Mouse (Mus musculus): ENCODE data around the gene Trim14. TPM values are rescaled to one million over a fixed set of nuclear protein-coding genes. Genes with fewer than 3 reads are reported as not detected.
"Not testable (repeated sequence)": the region's sequence is repeated elsewhere in the genome, so short reads cannot be mapped to it uniquely, and the experiment has no call there.

The Trim14 gene
- 0.93 and 0.96 TPM in 2 replicates for polyA plus RNA-seq (2015; fragmentation: Nextera tagmentation; extraction: Ambion mirVana)

DNA sequence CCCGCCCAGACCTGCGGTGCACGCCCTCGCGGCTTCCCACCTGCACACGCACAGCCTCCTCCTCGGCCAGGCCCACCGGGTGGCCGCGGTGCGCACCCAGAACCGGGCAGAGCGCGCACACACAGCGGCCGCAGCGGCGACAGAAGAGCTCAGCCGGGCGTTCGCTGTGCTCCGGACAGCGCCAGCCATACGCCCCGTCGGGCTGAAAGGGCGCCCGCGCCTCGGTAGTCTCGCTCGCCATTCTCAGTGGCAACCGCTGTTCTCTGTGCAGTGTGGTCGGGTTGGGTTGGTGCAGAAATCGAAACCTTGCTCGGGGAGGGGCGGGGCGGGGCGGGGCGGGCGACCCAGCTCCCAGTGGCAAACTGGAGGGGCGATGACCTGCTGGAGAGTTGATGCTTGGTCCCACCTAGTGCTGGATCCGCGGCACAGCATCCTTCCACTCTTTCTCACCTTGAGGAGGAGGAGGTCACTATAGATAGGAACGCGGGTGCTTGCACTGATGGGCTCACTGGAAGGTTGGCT lies at the start of gene Trim14:
Gene Trim14 (minus strand): TSS at position 302 of the 522 bp plus-strand sequence.
- H3K9ac ChIP-seq: peak within 1 kb of the TSS; percentile 71
- peak within 1 kb of the TSS; percentile 68 for H3K4me2 ChIP-seq
- peak within 1 kb of the TSS; percentile 46 for H3K4me3 ChIP-seq
- peaks cover 24% of the 10 kb centered on the region for H3K4me1 ChIP-seq (replicated peaks)
- peaks cover 83% of the 10 kb centered on the region for H3K27me3 ChIP-seq
- under 1% methylated on average over 40 of the region's 46 CpGs for WGBS
- H3K27ac ChIP-seq: no peak within 1 kb of the TSS
- peak; percentile 62; the same call in 1 of the 2 replicates for ATAC-seq (ENCODE audit: low FRiP score)
- H3K9me3 ChIP-seq: no peaks in the 10 kb centered on the region
- H3K36me3 ChIP-seq: peaks cover 8% of the 10 kb centered on the region; the same call in 1 of the 2 replicates

DNA sequence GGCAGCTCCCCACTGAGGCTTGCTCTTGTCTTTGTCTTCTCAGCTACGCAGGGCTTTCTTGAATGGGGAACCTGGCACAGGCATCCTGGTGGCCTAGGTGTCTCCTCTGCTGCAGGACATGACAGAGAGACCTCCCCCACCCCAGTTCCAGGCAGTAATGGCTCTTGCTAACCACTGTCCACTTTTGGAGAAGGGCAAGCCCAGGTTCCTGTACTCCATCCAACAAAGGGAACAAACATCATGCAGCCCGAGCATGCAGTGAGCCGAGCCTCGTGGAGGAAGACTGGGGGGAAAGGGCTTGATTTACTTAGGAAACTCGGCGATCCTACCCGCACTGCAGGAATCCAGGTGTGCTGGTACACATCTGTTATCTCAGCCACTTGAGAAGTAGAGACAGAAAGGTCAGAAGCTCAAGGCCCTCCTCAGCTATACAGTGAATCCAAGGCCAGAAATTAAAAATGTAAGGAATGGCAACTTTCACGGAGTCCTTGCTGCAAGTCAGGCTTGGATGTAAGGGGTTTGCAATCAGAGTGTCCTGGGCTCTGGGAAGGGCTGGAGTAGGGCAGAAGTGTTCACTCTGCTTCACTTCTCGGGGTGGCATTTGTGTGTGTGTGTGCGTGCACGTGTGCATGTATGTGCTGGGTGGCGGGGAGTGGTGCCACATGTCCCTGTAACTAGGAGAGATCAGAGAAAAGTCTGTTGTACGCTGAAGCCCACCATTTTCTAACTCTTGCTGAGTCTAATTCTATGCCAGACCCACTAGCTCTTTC lies 49.3 kb upstream of the Trim14 start:
- H3K4me3 ChIP-seq: no peak overlapping the region
- no peak overlapping the region for H3K4me2 ChIP-seq
- H3K27ac ChIP-seq: no peak overlapping the region
- no peaks in the 10 kb centered on the region; the same call in 1 of the 2 replicates for H3K4me1 ChIP-seq (replicated peaks)
- ATAC-seq (ENCODE audit: low FRiP score): no peak
- H3K9ac ChIP-seq: no peak overlapping the region
- 75% methylated on average over 13 of the region's 13 CpGs for WGBS
- no peaks in the 10 kb centered on the region for H3K36me3 ChIP-seq
- H3K9me3 ChIP-seq: 0 out of 2 replicates have a peak, but pooled peaks cover 4% of the 10 kb centered on the region
- no peaks in the 10 kb centered on the region for H3K27me3 ChIP-seq

DNA sequence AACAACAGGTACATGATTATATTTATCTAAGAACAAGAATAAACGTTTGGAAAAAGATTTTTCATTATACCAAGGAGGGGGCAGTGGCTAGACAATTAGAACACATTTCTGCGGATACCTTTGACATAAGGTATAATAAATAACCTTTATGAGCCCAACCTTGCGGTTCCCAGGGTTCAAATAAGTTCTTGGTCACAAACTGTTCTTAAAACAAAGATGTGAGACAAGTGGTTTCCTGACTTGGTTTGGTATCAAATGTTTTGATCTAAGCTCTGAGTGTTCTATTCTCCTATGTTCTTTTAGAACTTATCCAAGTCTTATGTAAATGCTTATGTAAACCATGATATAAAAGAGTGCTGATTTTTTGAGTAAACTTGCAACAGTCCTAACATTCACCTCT lies 48.6 kb upstream of the Trim14 start:
- H3K36me3 ChIP-seq; H3K9me3 ChIP-seq; H3K27ac ChIP-seq; H3K9ac ChIP-seq; H3K27me3 ChIP-seq; H3K4me1 ChIP-seq (replicated peaks); H3K4me3 ChIP-seq; ATAC-seq (ENCODE audit: low FRiP score); H3K4me2 ChIP-seq: not testable (repeated sequence)
- 80% methylated on average over 3 of the region's 3 CpGs for WGBS

- H3K9ac ChIP-seq; ATAC-seq (ENCODE audit: low FRiP score): not testable (repeated sequence)
- WGBS: 91% methylated on average over 2 of the region's 6 CpGs
Measured at GRCm38 (mm10) chr4:46584084-46584483, 48.1 kb upstream of the Trim14 start.

GRCm38 (mm10) chr4:46582024-46582423 lies 46.1 kb upstream of the Trim14 start:
- not testable (repeated sequence) for ATAC-seq (ENCODE audit: low FRiP score); H3K4me1 ChIP-seq (replicated peaks); H3K27me3 ChIP-seq; H3K4me2 ChIP-seq; H3K27ac ChIP-seq; H3K36me3 ChIP-seq; H3K4me3 ChIP-seq; H3K9ac ChIP-seq; H3K9me3 ChIP-seq
- WGBS: 88% methylated on average over 9 of the region's 9 CpGs

More at GRCm38 (mm10) chr4:46584084-46584483, 48.1 kb upstream of the Trim14 start:
- not testable (repeated sequence) for H3K27ac ChIP-seq; H3K9me3 ChIP-seq; H3K27me3 ChIP-seq; H3K4me2 ChIP-seq; H3K36me3 ChIP-seq; H3K4me1 ChIP-seq (replicated peaks); H3K4me3 ChIP-seq

DNA sequence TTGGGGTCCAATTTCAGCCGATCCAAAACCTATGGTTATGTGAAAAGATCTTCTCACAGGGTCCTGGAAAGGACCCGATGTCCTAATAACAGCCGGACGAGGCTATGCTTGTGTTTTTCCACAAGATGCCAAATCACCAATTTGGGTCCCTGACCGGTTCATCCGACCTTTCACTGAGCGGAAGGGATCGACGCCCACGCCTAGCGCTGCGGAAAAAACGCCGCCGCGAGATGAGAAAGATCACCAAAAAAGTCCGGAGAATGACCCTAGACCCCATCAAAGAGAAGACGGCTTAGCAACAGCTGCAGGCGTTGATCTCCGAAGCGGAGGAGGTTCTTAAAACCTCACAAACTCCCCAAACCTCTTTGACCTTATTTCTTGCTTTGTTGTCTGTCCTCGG lies 45.6 kb upstream of the Trim14 start:
- not testable (repeated sequence) for H3K27ac ChIP-seq; H3K4me3 ChIP-seq; H3K4me1 ChIP-seq (replicated peaks); ATAC-seq (ENCODE audit: low FRiP score); H3K9ac ChIP-seq; H3K4me2 ChIP-seq; H3K36me3 ChIP-seq; H3K27me3 ChIP-seq
- 95% methylated on average over 22 of the region's 22 CpGs for WGBS
- H3K9me3 ChIP-seq: peaks cover 10% of the 10 kb centered on the region

DNA sequence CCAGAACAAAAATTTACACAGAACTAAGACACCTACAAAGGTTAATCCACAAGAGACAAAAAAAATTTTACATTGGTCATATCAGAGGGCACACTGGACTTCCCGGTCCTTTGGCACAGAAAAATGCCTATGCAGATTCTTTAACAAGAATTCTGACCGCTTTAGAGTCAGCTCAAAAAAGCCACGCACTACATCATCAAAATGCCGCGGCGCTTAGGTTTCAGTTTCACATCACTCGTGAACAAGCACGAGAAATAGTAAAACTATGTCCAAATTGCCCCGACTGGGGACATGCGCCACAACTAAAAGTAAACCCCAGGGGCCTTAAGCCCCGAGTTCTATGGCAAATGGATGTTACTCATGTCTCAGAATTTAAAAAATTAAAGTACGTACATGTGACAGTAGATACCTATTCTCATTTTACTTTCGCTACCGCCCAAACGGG lies 44.9 kb upstream of the Trim14 start:
- not testable (repeated sequence) for H3K4me3 ChIP-seq; H3K4me1 ChIP-seq (replicated peaks); H3K27ac ChIP-seq; H3K9ac ChIP-seq; H3K36me3 ChIP-seq; ATAC-seq (ENCODE audit: low FRiP score); H3K4me2 ChIP-seq; H3K27me3 ChIP-seq
- WGBS: 93% methylated on average over 15 of the region's 15 CpGs
- peaks cover 12% of the 10 kb centered on the region for H3K9me3 ChIP-seq

- H3K9ac ChIP-seq; H3K4me3 ChIP-seq; ATAC-seq (ENCODE audit: low FRiP score); H3K4me2 ChIP-seq; H3K36me3 ChIP-seq; H3K27me3 ChIP-seq; H3K4me1 ChIP-seq (replicated peaks); H3K27ac ChIP-seq: not testable (repeated sequence)
- peaks cover 12% of the 10 kb centered on the region for H3K9me3 ChIP-seq
- WGBS: 94% methylated on average over 8 of the region's 8 CpGs
Measured at GRCm38 (mm10) chr4:46578796-46579346, 42.9 kb upstream of the Trim14 start.

DNA sequence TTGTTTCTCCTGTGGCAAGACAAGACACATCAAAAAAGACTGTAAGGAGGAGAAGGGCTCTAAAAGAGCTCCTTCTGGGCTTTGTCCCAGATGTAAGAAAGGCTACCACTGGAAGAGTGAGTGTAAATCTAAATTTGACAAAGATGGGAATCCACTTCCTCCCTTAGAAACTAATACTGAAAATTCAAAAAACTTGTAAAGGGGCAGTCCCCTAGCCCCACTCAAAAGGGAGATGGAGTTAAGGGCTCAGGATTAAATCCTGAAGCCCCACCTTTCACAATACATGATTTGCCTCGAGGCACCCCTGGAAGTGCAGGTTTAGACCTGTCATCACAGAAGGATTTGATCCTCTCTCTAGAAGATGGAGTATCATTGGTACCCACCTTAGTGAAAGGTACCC lies 42.3 kb upstream of the Trim14 start:
- H3K4me1 ChIP-seq (replicated peaks): peaks cover 5% of the 10 kb centered on the region; the same call in 1 of the 2 replicates
- no peaks in the 10 kb centered on the region for H3K27me3 ChIP-seq
- no peak overlapping the region for H3K9ac ChIP-seq
- ATAC-seq (ENCODE audit: low FRiP score): no peak
- H3K4me2 ChIP-seq: no peak overlapping the region
- WGBS: 72% methylated on average over 1 of the region's 1 CpGs
- no peak overlapping the region for H3K27ac ChIP-seq
- H3K9me3 ChIP-seq: peaks cover 12% of the 10 kb centered on the region
- H3K36me3 ChIP-seq: peaks cover 11% of the 10 kb centered on the region
- no peak overlapping the region for H3K4me3 ChIP-seq

DNA sequence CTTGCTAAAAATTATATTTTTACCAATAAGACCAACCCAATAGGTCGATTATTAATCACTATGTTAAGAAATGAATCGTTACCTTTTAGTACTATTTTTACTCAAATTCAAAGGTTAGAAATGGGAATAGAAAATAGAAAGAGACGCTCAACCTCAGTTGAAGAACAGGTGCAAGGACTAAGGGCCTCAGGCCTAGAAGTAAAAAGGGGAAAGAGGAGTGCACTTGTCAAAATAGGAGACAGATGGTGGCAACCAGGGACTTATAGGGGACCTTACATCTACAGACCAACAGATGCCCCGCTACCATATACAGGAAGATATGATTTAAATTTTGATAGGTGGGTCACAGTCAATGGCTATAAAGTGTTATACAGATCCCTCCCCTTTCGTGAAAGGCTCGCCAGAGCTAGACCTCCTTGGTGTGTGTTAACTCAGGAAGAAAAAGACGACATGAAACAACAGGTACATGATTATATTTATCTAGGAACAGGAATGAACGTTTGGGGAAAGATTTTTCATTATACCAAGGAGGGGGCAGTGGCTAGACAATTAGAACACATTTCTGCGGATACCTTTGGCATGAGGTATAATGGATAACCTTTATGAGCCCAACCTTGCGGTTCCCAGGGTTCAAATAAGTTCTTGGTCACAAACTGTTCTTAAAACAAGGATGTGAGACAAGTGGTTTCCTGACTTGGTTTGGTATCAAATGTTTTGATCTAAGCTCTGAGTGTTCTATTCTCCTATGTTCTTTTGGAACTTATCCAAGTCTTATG lies 39.8 kb upstream of the Trim14 start:
- 86% methylated on average over 6 of the region's 10 CpGs for WGBS
- H3K27ac ChIP-seq, H3K9me3 ChIP-seq: not testable (repeated sequence)

GRCm38 (mm10) chr4:46574841-46575240 lies 38.9 kb upstream of the Trim14 start:
- H3K27ac ChIP-seq: no peak overlapping the region
- 88% methylated on average over 10 of the region's 12 CpGs for WGBS
- ATAC-seq (ENCODE audit: low FRiP score): no peak
- H3K4me1 ChIP-seq (replicated peaks): peaks cover 7% of the 10 kb centered on the region
- no peak overlapping the region for H3K4me3 ChIP-seq
- no peak overlapping the region for H3K4me2 ChIP-seq
- H3K36me3 ChIP-seq: peaks cover 11% of the 10 kb centered on the region
- peaks cover 8% of the 10 kb centered on the region for H3K9me3 ChIP-seq
- no peak overlapping the region for H3K9ac ChIP-seq
- H3K27me3 ChIP-seq: no peaks in the 10 kb centered on the region

More for the DNA sequence above, 39.8 kb upstream of the Trim14 start:
- not testable (repeated sequence) for H3K4me3 ChIP-seq; ATAC-seq (ENCODE audit: low FRiP score); H3K27me3 ChIP-seq; H3K4me1 ChIP-seq (replicated peaks); H3K9ac ChIP-seq; H3K4me2 ChIP-seq
- peaks cover 11% of the 10 kb centered on the region for H3K36me3 ChIP-seq

Data from hindbrain, embryonic 13.5 days (tissue).